16 mouse cellular contexts compared by ENCODE assay signal in the genomic region with DNA sequence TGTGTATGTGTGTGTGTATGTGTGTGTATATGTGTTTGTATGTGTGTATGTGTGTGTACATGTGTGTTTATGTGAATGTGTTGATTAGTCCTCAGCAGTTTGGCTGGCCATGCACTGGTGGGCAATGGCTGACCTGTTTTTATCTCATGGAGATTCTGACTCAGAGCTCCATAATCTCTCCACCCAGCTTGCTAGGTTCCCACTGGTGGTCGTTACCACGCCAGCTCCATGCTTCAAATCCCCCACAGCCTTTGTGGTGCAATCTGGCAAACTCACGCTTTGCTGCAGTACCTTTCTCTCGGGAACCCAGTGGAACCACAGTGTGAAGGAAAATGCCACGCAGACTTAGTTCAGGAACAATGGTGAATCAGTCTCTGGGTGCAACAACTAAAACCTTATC.
"Had no signal": no experiment of that assay in that cellular context is flagged by ENCODE, and none has a peak within 500 bp of the region (broad histone marks: within the 10 kb centered on the region; RNA-seq: fewer than 3 reads in every experiment).

No protein-coding gene starts in this region.

- H3K27ac ChIP-seq: liver, embryonic 14.5 days; midbrain, embryonic 10.5 days; midbrain, embryonic 12.5 days; neural tube, embryonic 12.5 days had no signal

- H3K9me3 ChIP-seq: midbrain, embryonic 10.5 days; midbrain, embryonic 12.5 days; neural tube, embryonic 12.5 days had no signal

- H3K27me3 ChIP-seq: midbrain, embryonic 12.5 days; neural tube, embryonic 12.5 days had no signal

- ATAC-seq: midbrain, embryonic 16.5 days had no signal

- H3K4me1 ChIP-seq: midbrain, embryonic 10.5 days; midbrain, embryonic 12.5 days; neural tube, embryonic 12.5 days had no signal

- H3K9ac ChIP-seq: liver, embryonic 14.5 days; lung, embryonic 14.5 days; midbrain, embryonic 12.5 days; neural tube, embryonic 12.5 days had no signal

- H3K4me3 ChIP-seq: midbrain, embryonic 10.5 days; midbrain, embryonic 12.5 days; myocyte; neural tube, embryonic 12.5 days had no signal

- H3K4me2 ChIP-seq: lung, embryonic 14.5 days; midbrain, embryonic 12.5 days; neural tube, embryonic 12.5 days had no signal

- DNase-seq: lung, adult 18-20 months; lung, embryonic 14.5 days; lung, postnatal 10 days; lung, postnatal 4 days; midbrain, embryonic 14.5 days; right cerebral cortex, postnatal 14 days; spleen, adult 18-20 months; thymus, adult 18-20 months; thymus, postnatal 14 days; thymus, postnatal 4 days had no signal
